Mouse (Mus musculus) liver, embryonic 14.5 days (tissue): ENCODE data around the gene Zbed6.

Experiments used
- CTCF ChIP-seq: IDR thresholded peaks from 2 replicates; pipeline ENCODE4 v1.5.1; 2016; ENCODE audit warnings: antibody characterized with exemption, low read depth, control low read depth
- EP300 ChIP-seq: IDR thresholded peaks from 2 replicates; pipeline ENCODE4 v1.6.1; 2016; ENCODE audit warnings: antibody characterized with exemption, low read depth

DNA sequence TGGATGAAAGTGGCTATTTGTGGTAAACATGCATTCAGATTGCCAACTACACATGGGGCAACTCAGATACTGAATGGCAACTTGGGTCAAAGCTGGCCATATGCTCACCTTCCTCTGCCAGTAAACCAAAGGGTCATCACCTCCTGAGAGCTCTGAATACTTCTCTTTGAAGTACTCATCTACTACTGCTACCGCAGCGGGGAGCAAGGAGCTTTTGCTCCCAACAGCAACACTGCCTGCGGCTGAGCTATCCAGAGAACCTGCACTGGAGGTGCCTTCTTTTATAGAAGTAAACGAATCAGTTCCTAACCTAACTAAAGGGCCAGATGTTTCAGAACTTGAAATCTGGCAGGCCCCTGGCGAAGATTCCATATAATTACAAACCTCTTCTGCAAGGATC lies 3.9 kb downstream of the Zbed6 start:
- TF ChIP-seq CTCF (no peak), EP300 (no peak)
